Mouse (Mus musculus): ENCODE data around the gene Igf2.

DNA sequence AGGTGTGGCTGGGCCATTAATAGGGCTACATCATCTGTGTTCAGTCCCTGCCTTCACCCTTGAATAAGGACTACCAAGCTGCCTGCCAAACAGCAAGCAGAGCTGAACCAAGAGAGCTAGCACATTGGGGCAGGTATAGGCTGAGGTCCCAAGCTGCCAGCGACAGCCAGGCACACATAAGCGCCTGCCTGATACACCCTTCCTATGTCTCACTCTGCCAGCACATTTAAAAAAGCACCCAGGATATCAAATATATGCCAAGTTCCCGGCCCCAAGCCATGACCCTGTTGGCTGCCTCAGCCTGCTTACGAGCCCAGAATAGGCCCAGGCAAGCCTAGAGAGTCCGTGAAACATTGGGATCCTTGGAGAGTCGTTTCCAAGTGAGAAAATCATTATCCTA, 36.8 kb downstream of the Igf2 start:
- TF ChIP-seq CTCF (IDR thresholded peaks at IDR 0.05; ENCODE audit: low read depth, low read length) = no peak
- TF ChIP-seq GATA2 (IDR thresholded peaks at IDR 0.05; ENCODE audit: borderline replicate concordance, low read depth, low read length) = no peak
- no peak for TF ChIP-seq POLR2AphosphoS5 (IDR thresholded peaks at IDR 0.05; ENCODE audit: insufficient replicate concordance, low read depth, low read length)

Data from G1E (cell line).